Mouse (Mus musculus) left cerebral cortex, adult 8-10 months (tissue): ENCODE data around the gene Ctss. TPM values are rescaled to one million over a fixed set of nuclear protein-coding genes. Genes with fewer than 3 reads are reported as not detected.
"Not testable (repeated sequence)": the region's sequence is repeated elsewhere in the genome, so short reads cannot be mapped to it uniquely, and the experiment has no call there.

Experiments used
- DNase-seq, 2 experiments: peaks; one replicate each; pipeline ENCODE4 v3.0.0; 2022; ENCODE audit warnings: low spot score in 2 of 2
- total RNA-seq, 4 experiments: library from RNA; stranded (reverse); gene quantifications; 2 replicates each; pipeline ENCODE4 v1.2.4; 2022

The Ctss gene
- total RNA-seq, 4 experiments from 2014 or later, result 59.3 to 341 (median 163) TPM

GRCm38 (mm10) chr3:95533364-95533763 lies 6.8 kb downstream of the Ctss start:
- no peak for DNase-seq

- no peak for DNase-seq
These were observed 8.3 kb downstream of the Ctss start for GRCm38 (mm10) chr3:95534927-95535326.

DNA sequence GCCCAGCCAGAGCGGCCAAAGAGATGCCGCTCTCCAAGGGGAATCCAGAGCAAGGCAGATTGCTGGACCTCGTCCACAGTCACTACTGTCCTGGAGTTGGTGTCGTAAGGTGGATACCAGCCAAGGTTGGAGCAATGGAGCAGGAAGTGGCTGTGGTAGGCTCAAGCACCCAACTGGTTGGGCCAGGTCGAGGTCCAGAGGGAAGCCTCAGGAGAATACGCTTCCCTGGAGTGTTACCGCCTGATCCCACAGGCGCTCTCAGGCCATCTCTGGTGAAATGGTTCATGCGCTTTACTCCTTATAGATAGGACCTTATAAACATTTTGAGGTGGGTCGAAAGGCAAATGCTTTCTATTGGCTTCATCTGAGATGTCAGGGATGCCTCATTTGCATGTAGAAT lies 12.3 kb downstream of the Ctss start:
- no peak for DNase-seq

- no peak for DNase-seq
These were observed 13.3 kb downstream of the Ctss start for GRCm38 (mm10) chr3:95539837-95540236.

DNA sequence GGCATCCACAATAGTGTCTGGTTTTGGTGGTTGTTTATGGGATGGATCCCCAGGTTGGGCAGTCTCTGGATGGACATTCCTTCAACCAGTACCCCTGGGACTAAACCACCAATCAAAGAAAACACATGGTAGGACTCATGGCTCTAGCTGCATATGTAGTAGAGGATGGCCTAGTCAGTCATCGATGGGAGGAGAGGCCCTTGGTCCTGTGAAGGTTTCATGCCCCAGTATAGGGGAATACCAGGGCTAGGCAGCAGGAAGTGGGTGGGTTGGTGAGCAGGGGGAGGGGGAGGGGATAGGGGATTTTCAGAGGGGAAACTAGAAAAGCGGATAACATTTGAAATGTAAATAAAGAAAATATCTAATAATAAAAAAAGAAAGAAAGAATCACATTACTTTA lies 14.6 kb downstream of the Ctss start:
- not testable (repeated sequence) for DNase-seq

DNA sequence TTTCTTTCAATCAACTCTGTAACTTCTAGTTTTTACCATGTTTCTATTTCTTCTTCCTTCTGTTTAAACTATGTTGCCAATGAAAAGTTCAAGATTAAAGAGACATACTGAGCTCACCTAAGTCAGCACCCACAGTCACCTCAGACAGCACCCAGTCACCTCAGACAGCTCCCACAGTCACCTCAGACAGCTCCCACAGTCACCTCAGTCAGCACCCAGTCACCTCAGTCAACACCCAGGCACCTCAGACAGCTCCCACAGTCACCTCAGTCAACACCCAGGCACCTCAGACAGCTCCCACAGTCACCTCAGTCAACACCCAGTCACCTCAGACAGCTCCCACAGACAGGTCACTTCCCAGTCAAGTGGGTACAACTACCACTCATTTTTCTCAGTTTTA lies 15.6 kb downstream of the Ctss start:
- DNase-seq, result no peak

- DNase-seq, result no peak
These were observed 16.4 kb downstream of the Ctss start for GRCm38 (mm10) chr3:95542981-95543380.

GRCm38 (mm10) chr3:95550176-95550575 lies 23.6 kb downstream of the Ctss start:
- DNase-seq, result no peak

- no peak for DNase-seq
These were observed 27.4 kb downstream of the Ctss start for GRCm38 (mm10) chr3:95553986-95554385.

GRCm38 (mm10) chr3:95559437-95559836 lies 32.9 kb downstream of the Ctss start, which contains the start of gene Hormad1:
Gene Hormad1, plus strand, starts transcription at chr3:95559677.
- no peak for DNase-seq

GRCm38 (mm10) chr3:95560738-95561137 lies 34.2 kb downstream of the Ctss start:
- no peak for DNase-seq

GRCm38 (mm10) chr3:95561826-95562225 lies 35.2 kb downstream of the Ctss start:
- DNase-seq, result no peak

DNA sequence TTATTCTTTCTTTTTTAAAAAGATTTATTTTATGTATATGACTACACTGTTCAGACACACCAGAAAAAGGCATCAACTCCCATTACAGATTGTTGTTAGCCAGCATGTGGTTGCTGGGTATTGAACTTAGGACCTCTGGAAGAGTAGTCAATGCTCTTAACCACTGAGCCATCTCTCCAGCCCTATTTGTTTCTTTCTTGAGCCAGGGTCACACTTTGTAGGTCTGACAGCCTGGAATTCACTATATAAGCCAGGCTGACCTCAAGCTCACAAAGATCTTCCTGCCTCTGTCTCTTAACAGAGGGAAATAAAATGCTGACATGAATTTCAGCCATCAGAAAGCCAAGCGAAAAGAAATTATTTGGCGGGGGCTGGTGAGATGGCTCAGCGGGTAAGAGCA lies 43.0 kb downstream of the Ctss start:
- no peak for DNase-seq

DNA sequence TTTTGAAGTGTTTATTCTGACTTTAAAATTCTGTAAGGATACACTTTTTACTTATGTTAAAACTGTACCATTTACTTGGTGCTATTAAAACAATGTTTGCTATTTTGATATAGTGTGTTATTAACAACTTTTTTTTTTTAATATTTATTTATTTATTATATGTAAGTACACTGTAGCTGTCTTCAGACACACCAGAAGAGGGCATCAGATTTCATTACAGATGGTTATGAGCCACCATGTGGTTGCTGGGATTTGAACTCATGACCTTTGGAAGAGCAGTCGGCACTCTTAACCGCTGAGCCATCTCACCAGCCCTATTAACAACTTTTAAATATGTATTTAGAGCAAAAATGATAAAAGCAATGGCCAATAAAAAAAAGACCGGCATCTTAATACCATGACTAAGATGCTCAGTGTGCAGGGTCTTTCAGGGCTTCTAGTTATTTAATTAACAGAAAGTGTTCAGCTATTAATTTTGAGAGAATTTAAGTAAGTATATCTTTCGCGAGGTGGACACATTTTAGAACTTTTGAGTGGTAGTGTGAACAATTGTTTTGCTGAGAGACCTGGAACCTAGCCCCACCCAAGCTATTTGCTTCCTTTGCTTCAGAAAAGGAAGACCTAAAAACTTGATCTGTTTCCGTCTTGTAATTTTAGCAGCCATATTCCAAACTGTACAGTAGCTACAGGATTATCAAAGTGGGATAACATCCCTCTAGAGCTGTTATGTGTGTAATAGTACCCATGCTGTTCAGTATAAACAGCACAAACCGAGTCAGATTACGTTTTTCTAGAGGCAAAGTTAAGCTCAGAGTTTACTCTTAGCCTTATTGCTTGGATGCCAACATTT lies 61.4 kb downstream of the Ctss start:
- no peak for DNase-seq

- DNase-seq, result peak; percentile 95 to 98
These were observed 62.1 kb downstream of the Ctss start, which contains the start of gene Golph3l for GRCm38 (mm10) chr3:95588604-95589086. Gene Golph3l, plus strand, starts transcription at chr3:95588934.

DNA sequence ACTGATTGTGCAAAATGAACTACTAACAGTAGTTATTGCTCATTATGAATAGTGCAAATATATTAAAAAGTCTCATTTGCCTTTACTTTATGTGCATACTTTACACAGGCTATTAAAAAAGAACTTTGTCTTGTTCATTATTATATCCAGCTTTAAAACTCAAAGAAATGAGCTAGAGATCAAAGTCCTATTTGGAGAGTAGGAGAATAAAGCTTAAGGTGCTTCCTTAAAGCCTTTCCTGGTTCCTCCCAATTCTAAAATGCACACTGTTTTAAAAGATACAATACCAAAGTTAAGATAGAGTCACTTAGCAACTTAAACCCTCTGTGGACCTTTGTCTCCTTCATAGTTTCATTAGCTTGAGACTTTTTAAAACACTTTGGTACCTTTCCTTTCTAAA lies 72.1 kb downstream of the Ctss start:
- DNase-seq, result no peak

- no peak for DNase-seq
These were observed 74.7 kb downstream of the Ctss start for GRCm38 (mm10) chr3:95601287-95601686.

Other genes with a start within 250 kb of the Ctss start
- 10 to 100 TPM; 20.7 to 24.3 (median 22.4) TPM for gene Mindy1, start 245.4 kb upstream of the Ctss start, total RNA-seq
- gene Prune1, start 244.7 kb upstream of the Ctss start, total RNA-seq, result 10 to 100 TPM; 24.0 to 27.2 (median 25.2) TPM
- gene Anxa9, start 219.6 kb upstream of the Ctss start, total RNA-seq, result 1 to 10 TPM in 2 of 4 experiments, under 1 TPM in 2; 0.33 to 1.6 (median 0.93) TPM
- gene Cers2, start 212.0 kb upstream of the Ctss start, total RNA-seq, result 10 to 100 TPM; 51.9 to 63.7 (median 56.1) TPM
- gene Setdb1, start 169.6 kb upstream of the Ctss start, total RNA-seq, result 10 to 100 TPM; 31.6 to 36.9 (median 34.8) TPM
- not detected for gene 4930558C23Rik, start 123.9 kb upstream of the Ctss start, total RNA-seq
- gene Arnt, start 92.4 kb upstream of the Ctss start, total RNA-seq, result 10 to 100 TPM; 30.4 to 37.0 (median 34.0) TPM
- 1 to 10 TPM; 4.4 to 5.2 (median 5.0) TPM for gene Ctsk, start 27.5 kb upstream of the Ctss start, total RNA-seq
- not detected for gene Hormad1, start 32.9 kb downstream of the Ctss start, total RNA-seq
- 10 to 100 TPM; 18.5 to 24.5 (median 21.0) TPM for gene Golph3l, start 62.1 kb downstream of the Ctss start, total RNA-seq
- 100 to 1,000 TPM; 322 to 333 (median 327) TPM for gene Ensa, start 98.2 kb downstream of the Ctss start, total RNA-seq
- gene Mcl1, start 132.0 kb downstream of the Ctss start, total RNA-seq, result 10 to 100 TPM; 47.2 to 59.6 (median 54.3) TPM
- gene Adamtsl4, start 161.1 kb downstream of the Ctss start, total RNA-seq, result 10 to 100 TPM in 3 of 4 experiments, 1 to 10 TPM in 1; 9.4 to 12.9 (median 11.4) TPM
- 10 to 100 TPM; 10.2 to 13.3 (median 11.7) TPM for gene Ecm1, start 212.8 kb downstream of the Ctss start, total RNA-seq
- gene Tars2, start 233.4 kb downstream of the Ctss start, total RNA-seq, result 10 to 100 TPM; 36.2 to 40.6 (median 37.4) TPM